Mouse (Mus musculus) embryonic fibroblast, embryonic 13.5 days (primary cell): Measurements from ENCODE around the gene Mettl24.

Source experiments
- CTCF ChIP-seq: IDR thresholded peaks from 2 replicates; pipeline ENCODE4 v1.5.1; 2011; ENCODE audit warnings: mild to moderate bottlenecking, control low read depth, low read length, moderate library complexity, borderline replicate concordance; ENCODE audit not compliant: insufficient read depth
- POLR2A ChIP-seq: IDR thresholded peaks from 2 replicates; pipeline ENCODE4 v1.6.1; 2011; ENCODE audit warnings: low read depth, mild to moderate bottlenecking, control low read depth, low read length, moderate library complexity

- TF ChIP-seq CTCF (no peak), POLR2A (no peak)
These were observed 32.1 kb downstream of the Mettl24 start for GRCm38 (mm10) chr10:40715151-40715550.
